Mouse (Mus musculus) bone marrow macrophage, adult 2 months (primary cell): ENCODE measurements around the gene Ltbp1.

Experiments used
- CTCF ChIP-seq: IDR thresholded peaks from 2 replicates; pipeline ENCODE4 v1.5.1; 2012; ENCODE audit warnings: low read depth, mild to moderate bottlenecking, low read length, moderate library complexity
- POLR2A ChIP-seq: IDR thresholded peaks from 2 replicates; pipeline ENCODE4 v1.6.1; 2012; ENCODE audit warnings: mild to moderate bottlenecking, low read depth, low read length, borderline replicate concordance

GRCm38 (mm10) chr17:75039017-75039416 is 33.6 kb downstream of the Ltbp1 start:
- TF ChIP-seq POLR2A (no peak), CTCF (no peak)
